Mouse (Mus musculus): Measurements from ENCODE around the gene Bsx. TPM values are rescaled to one million over a fixed set of nuclear protein-coding genes. Genes with fewer than 3 reads are reported as not detected.

Gene Bsx
- polyA plus RNA-seq, 1 experiment from 2014 or later = not detected

DNA sequence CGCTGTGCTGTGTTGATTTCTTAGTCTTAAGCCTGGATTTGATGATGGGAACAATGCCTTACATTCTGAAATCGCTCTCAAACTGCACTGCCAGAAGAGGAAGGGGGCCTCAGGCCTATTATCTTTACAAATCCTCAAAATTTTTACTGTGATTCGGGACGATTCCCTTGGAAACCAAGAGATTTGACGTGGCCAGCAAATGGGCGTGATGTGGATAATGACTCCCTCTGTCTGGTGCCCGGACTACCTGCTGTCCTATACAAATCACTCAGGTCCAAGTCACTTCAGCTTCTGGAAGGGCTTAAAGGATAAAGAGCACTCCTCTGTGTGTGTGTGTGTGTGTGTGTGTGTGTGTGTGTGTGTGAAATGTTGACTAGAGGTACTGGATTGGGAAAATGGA, 35.0 kb downstream of the Bsx start:
- Histone ChIP-seq H3K27me3 (ENCODE audit: control insufficient read depth, insufficient read depth, low read length) (no peaks in the 10 kb centered on the region), H3K36me3 (ENCODE audit: control insufficient read depth, insufficient read depth, low read length) (no peaks in the 10 kb centered on the region), H3K4me1 (ENCODE audit: control insufficient read depth, insufficient read depth, low read length) (no peaks in the 10 kb centered on the region), H3K27ac (ENCODE audit: low read depth, low read length) (no peak overlapping the region), H3K9ac (ENCODE audit: low read length) (no peak overlapping the region), H3K9me3 (ENCODE audit: control insufficient read depth, low read length) (no peaks in the 10 kb centered on the region), H3K4me3 (ENCODE audit: low read depth, low read length) (no peak overlapping the region), H3K4me2 (ENCODE audit: low read depth) (no peak overlapping the region)
- ATAC-seq (ENCODE audit: insufficient read depth, low FRiP score, low TSS enrichment) (no peak), DNase-seq (ENCODE audit: low spot score) (no peak)
- 50% methylated on average over 7 of the region's 7 CpGs for WGBS

DNA sequence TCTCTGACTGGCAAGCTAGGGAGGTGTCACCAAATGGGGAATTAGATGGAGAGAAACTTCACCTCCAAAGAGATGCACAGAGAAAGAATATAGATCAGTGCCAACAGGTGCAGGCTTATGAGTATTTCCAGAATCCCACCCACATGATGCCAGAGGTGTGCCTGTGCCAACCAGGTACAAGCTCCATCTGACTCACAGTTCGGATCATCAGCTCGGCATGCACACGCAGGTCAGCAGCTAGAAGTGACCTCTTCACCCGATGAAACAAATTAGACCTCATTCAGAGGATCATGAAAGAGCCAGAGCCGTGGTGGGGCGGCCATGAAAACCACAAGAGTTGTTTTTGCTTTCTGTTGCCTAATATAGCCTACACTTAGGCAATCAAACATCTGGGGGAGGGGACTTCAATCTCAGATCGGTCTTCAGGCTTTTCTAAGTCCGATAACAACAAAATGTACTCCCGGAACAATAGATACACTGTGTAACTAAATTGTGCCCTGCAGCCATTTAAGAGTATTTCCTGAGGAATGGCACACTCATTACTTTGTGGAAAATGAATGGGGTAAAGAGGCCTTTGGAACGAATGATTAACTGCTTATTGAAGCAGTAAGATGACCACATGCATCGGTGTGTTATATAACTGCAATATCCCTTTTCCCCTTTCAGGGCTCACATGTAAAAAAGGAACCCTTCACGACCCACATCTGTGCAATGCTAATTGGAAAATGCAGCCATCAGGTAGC, 44.1 kb downstream of the Bsx start:
- 53% methylated on average over 12 of the region's 12 CpGs for WGBS
- DNase-seq (ENCODE audit: low spot score) (no peak), ATAC-seq (ENCODE audit: insufficient read depth, low FRiP score, low TSS enrichment) (no peak)
- Histone ChIP-seq H3K4me1 (ENCODE audit: control insufficient read depth, insufficient read depth, low read length) (no peaks in the 10 kb centered on the region; the same call in 1 of the 2 replicates), H3K27ac (ENCODE audit: low read depth, low read length) (no peak overlapping the region), H3K9ac (ENCODE audit: low read length) (no peak overlapping the region), H3K9me3 (ENCODE audit: control insufficient read depth, low read length) (no peaks in the 10 kb centered on the region), H3K4me3 (ENCODE audit: low read depth, low read length) (no peak overlapping the region), H3K36me3 (ENCODE audit: control insufficient read depth, insufficient read depth, low read length) (no peaks in the 10 kb centered on the region), H3K4me2 (ENCODE audit: low read depth) (no peak overlapping the region), H3K27me3 (ENCODE audit: control insufficient read depth, insufficient read depth, low read length) (no peaks in the 10 kb centered on the region)

GRCm38 (mm10) chr9:40927351-40927980, 53.5 kb downstream of the Bsx start:
- H3K4me3 ChIP-seq (ENCODE audit: low read depth, low read length) = no peak overlapping the region
- no peaks in the 10 kb centered on the region for H3K27me3 ChIP-seq (ENCODE audit: control insufficient read depth, insufficient read depth, low read length)
- ATAC-seq (ENCODE audit: insufficient read depth, low FRiP score, low TSS enrichment) (no peak), DNase-seq (ENCODE audit: low spot score) (no peak)
- no peaks in the 10 kb centered on the region for H3K4me1 ChIP-seq (ENCODE audit: control insufficient read depth, insufficient read depth, low read length)
- H3K4me2 ChIP-seq (ENCODE audit: low read depth) = no peak overlapping the region
- H3K9ac ChIP-seq (ENCODE audit: low read length) = no peak overlapping the region
- no peaks in the 10 kb centered on the region for H3K36me3 ChIP-seq (ENCODE audit: control insufficient read depth, insufficient read depth, low read length)
- 68% methylated on average over 17 of the region's 17 CpGs for WGBS
- no peaks in the 10 kb centered on the region for H3K9me3 ChIP-seq (ENCODE audit: control insufficient read depth, low read length)
- H3K27ac ChIP-seq (ENCODE audit: low read depth, low read length) = no peak overlapping the region

Other genes with a start within 250 kb of the Bsx start
- gene Gm21915, start 203.5 kb upstream of the Bsx start, polyA plus RNA-seq (2014; fragmentation: Nextera tagmentation; extraction: Ambion mirVana) = not detected in 2 replicates
- gene Clmp, start 188.2 kb upstream of the Bsx start, polyA plus RNA-seq (2014; fragmentation: Nextera tagmentation; extraction: Ambion mirVana) = 46.9 and 47.1 TPM in 2 replicates
- 3,508 and 3,707 TPM in 2 replicates for gene Hspa8, start 73.1 kb upstream of the Bsx start, polyA plus RNA-seq (2014; fragmentation: Nextera tagmentation; extraction: Ambion mirVana)
- gene Jhy, start 90.0 kb downstream of the Bsx start, polyA plus RNA-seq (2014; fragmentation: Nextera tagmentation; extraction: Ambion mirVana) = 0.88 and 1.1 TPM in 2 replicates
- gene Crtam, start 130.5 kb downstream of the Bsx start, polyA plus RNA-seq (2014; fragmentation: Nextera tagmentation; extraction: Ambion mirVana) = not detected in 2 replicates